9 mouse cellular contexts compared by ENCODE assay signal in the genomic region with DNA sequence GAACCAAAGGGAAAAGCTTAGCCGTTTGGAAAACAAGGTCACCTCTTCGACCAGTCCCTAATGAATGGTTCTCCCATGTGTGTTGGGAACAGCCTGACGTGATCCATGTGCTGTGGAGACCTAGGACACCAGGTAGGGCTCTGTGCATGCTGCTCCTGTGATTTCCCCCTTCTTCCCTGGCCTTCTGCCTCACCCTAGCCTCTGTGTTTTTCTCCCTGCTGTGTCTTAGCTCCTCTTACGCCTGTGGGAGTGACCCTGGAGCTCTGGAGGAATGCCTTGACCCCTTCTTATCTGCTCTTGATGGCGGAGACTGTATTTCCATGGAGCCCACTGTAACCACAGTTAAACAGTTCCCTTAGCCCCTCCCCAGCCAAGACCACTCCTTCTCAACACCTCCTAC. TPM values are rescaled to one million over a fixed set of nuclear protein-coding genes. Genes with fewer than 3 reads are reported as not detected.
DNase-seq lines count a peak whose midpoint lies in the region; ATAC-seq and TF ChIP-seq lines count a peak whose summit lies in the region.
"Had no signal": no experiment of that assay in that cellular context is flagged by ENCODE, and none has a peak within 500 bp of the region (broad histone marks: within the 10 kb centered on the region; RNA-seq: fewer than 3 reads in every experiment).

No protein-coding gene starts in this region.

- TF ChIP-seq CTCF in intestine, postnatal 0 days (IDR thresholded peaks at IDR 0.05; ENCODE audit: low read depth), result no peak

- no peaks in the 10 kb centered on the region for H3K27me3 ChIP-seq in forebrain, embryonic 11.5 days (ENCODE audit: control insufficient read depth, insufficient read depth, low read length)
- no peaks in the 10 kb centered on the region for H3K27me3 ChIP-seq in forebrain, embryonic 10.5 days (ENCODE audit: poor library complexity, severe bottlenecking)
- no peaks in the 10 kb centered on the region for H3K27me3 ChIP-seq in intestine, embryonic 14.5 days (replicated peaks; ENCODE audit: control insufficient read depth, insufficient read depth, low read length)
- no peaks in the 10 kb centered on the region for H3K27me3 ChIP-seq in intestine, postnatal 0 days (replicated peaks; ENCODE audit: control insufficient read depth, insufficient read depth, low read length)
- no peaks in the 10 kb centered on the region for H3K27me3 ChIP-seq in midbrain, embryonic 13.5 days
- H3K27me3 ChIP-seq in midbrain, embryonic 14.5 days (ENCODE audit: control insufficient read depth, insufficient read depth, low read length), result no peaks in the 10 kb centered on the region
- H3K27me3 ChIP-seq in neural tube, embryonic 13.5 days, result no peaks in the 10 kb centered on the region
- H3K27me3 ChIP-seq: limb, embryonic 15.5 days had no signal

- no peaks in the 10 kb centered on the region for H3K4me1 ChIP-seq in forebrain, embryonic 11.5 days (replicated peaks; ENCODE audit: control insufficient read depth, insufficient read depth, low read length)
- no peaks in the 10 kb centered on the region for H3K4me1 ChIP-seq in forebrain, embryonic 10.5 days
- 0 out of 2 replicates have a peak, but pooled peaks cover 4% of the 10 kb centered on the region for H3K4me1 ChIP-seq in intestine, embryonic 14.5 days (replicated peaks; ENCODE audit: control insufficient read depth, insufficient read depth, low read length)
- H3K4me1 ChIP-seq in intestine, postnatal 0 days (replicated peaks; ENCODE audit: control insufficient read depth, insufficient read depth, low read length), result no peaks in the 10 kb centered on the region
- no peaks in the 10 kb centered on the region for H3K4me1 ChIP-seq in midbrain, embryonic 13.5 days (replicated peaks)
- no peaks in the 10 kb centered on the region for H3K4me1 ChIP-seq in midbrain, embryonic 14.5 days (ENCODE audit: control insufficient read depth, insufficient read depth, low read length)
- H3K4me1 ChIP-seq in neural tube, embryonic 13.5 days (replicated peaks), result no peaks in the 10 kb centered on the region
- H3K4me1 ChIP-seq: limb, embryonic 15.5 days had no signal

- H3K27ac ChIP-seq in forebrain, embryonic 11.5 days (ENCODE audit: low read depth, low read length), result no peak overlapping the region
- no peak overlapping the region for H3K27ac ChIP-seq in forebrain, embryonic 10.5 days
- H3K27ac ChIP-seq in intestine, embryonic 14.5 days (ENCODE audit: low read depth), result no peak overlapping the region
- H3K27ac ChIP-seq in intestine, postnatal 0 days (ENCODE audit: low read depth, low read length), result no peak overlapping the region
- no peak overlapping the region for H3K27ac ChIP-seq in midbrain, embryonic 13.5 days
- no peak overlapping the region for H3K27ac ChIP-seq in midbrain, embryonic 14.5 days (replicated peaks; ENCODE audit: low read depth, low read length)
- H3K27ac ChIP-seq in neural tube, embryonic 13.5 days (replicated peaks), result no peak overlapping the region
- H3K27ac ChIP-seq: limb, embryonic 15.5 days had no signal

- no peak overlapping the region for H3K9ac ChIP-seq in forebrain, embryonic 11.5 days (ENCODE audit: low read length)
- H3K9ac ChIP-seq in intestine, embryonic 14.5 days (ENCODE audit: low read length), result no peak overlapping the region
- no peak overlapping the region for H3K9ac ChIP-seq in intestine, postnatal 0 days (ENCODE audit: low read depth, low read length)
- no peak overlapping the region for H3K9ac ChIP-seq in midbrain, embryonic 13.5 days (replicated peaks)
- H3K9ac ChIP-seq in midbrain, embryonic 14.5 days (replicated peaks; ENCODE audit: low read length), result no peak overlapping the region
- H3K9ac ChIP-seq in neural tube, embryonic 13.5 days, result no peak overlapping the region
- H3K9ac ChIP-seq: limb, embryonic 15.5 days had no signal

- no peak overlapping the region for H3K4me2 ChIP-seq in forebrain, embryonic 11.5 days (ENCODE audit: low read depth, low read length, severe bottlenecking)
- no peak overlapping the region for H3K4me2 ChIP-seq in intestine, embryonic 14.5 days (ENCODE audit: low read length)
- H3K4me2 ChIP-seq in intestine, postnatal 0 days (replicated peaks; ENCODE audit: low read depth), result no peak overlapping the region
- H3K4me2 ChIP-seq in midbrain, embryonic 13.5 days (replicated peaks), result no peak overlapping the region
- no peak overlapping the region for H3K4me2 ChIP-seq in midbrain, embryonic 14.5 days (ENCODE audit: low read length)
- no peak overlapping the region for H3K4me2 ChIP-seq in neural tube, embryonic 13.5 days
- H3K4me2 ChIP-seq: limb, embryonic 15.5 days had no signal

- DNase-seq in forebrain, embryonic 11.5 days (ENCODE audit: low spot score), result no peak
- no peak for DNase-seq in forebrain, embryonic 10.5 days (ENCODE audit: extremely low spot score, low spot score)
- DNase-seq in intestine, embryonic 14.5 days (ENCODE audit: low spot score), result no peak
- DNase-seq in midbrain, embryonic 14.5 days, result no peak
- DNase-seq in left cerebral cortex, adult 11 months (ENCODE audit: low spot score), result no peak

- peak; percentile 27; the same call in 1 of the 2 replicates for ATAC-seq in forebrain, embryonic 11.5 days (replicated peaks; ENCODE audit: low FRiP score)
- peak; percentile 27; the same call in 1 of the 2 replicates for ATAC-seq in intestine, embryonic 14.5 days (replicated peaks; ENCODE audit: low FRiP score, low TSS enrichment, low read depth)
- no peak for ATAC-seq in intestine, postnatal 0 days
- ATAC-seq in midbrain, embryonic 13.5 days, result peak; percentile 37
- ATAC-seq in midbrain, embryonic 14.5 days (ENCODE audit: low FRiP score, low TSS enrichment), result no peak
- peak; percentile 50 for ATAC-seq in neural tube, embryonic 13.5 days (ENCODE audit: low read depth)

- H3K4me3 ChIP-seq in forebrain, embryonic 11.5 days (ENCODE audit: low read depth, low read length), result no peak overlapping the region
- H3K4me3 ChIP-seq in forebrain, embryonic 10.5 days, result no peak overlapping the region
- no peak overlapping the region for H3K4me3 ChIP-seq in intestine, embryonic 14.5 days (ENCODE audit: low read depth, low read length)
- no peak overlapping the region for H3K4me3 ChIP-seq in intestine, postnatal 0 days (ENCODE audit: low read depth, low read length)
- H3K4me3 ChIP-seq in midbrain, embryonic 13.5 days (replicated peaks), result no peak overlapping the region
- no peak overlapping the region for H3K4me3 ChIP-seq in midbrain, embryonic 14.5 days (replicated peaks; ENCODE audit: low read depth, low read length)
- H3K4me3 ChIP-seq in neural tube, embryonic 13.5 days, result no peak overlapping the region
- H3K4me3 ChIP-seq: limb, embryonic 15.5 days had no signal

- H3K9me3 ChIP-seq in forebrain, embryonic 11.5 days (ENCODE audit: control insufficient read depth, low read length), result no peaks in the 10 kb centered on the region
- no peaks in the 10 kb centered on the region for H3K9me3 ChIP-seq in forebrain, embryonic 10.5 days
- H3K9me3 ChIP-seq in intestine, embryonic 14.5 days (ENCODE audit: control insufficient read depth, low read length), result no peaks in the 10 kb centered on the region
- no peaks in the 10 kb centered on the region for H3K9me3 ChIP-seq in intestine, postnatal 0 days (ENCODE audit: control insufficient read depth)
- no peaks in the 10 kb centered on the region for H3K9me3 ChIP-seq in midbrain, embryonic 13.5 days
- H3K9me3 ChIP-seq in midbrain, embryonic 14.5 days (ENCODE audit: control insufficient read depth, low read length), result no peaks in the 10 kb centered on the region
- no peaks in the 10 kb centered on the region for H3K9me3 ChIP-seq in neural tube, embryonic 13.5 days
- H3K9me3 ChIP-seq: limb, embryonic 15.5 days had no signal

- no peaks in the 10 kb centered on the region for H3K36me3 ChIP-seq in forebrain, embryonic 11.5 days (ENCODE audit: control insufficient read depth, insufficient read depth, low read length)
- no peaks in the 10 kb centered on the region for H3K36me3 ChIP-seq in forebrain, embryonic 10.5 days (replicated peaks)
- H3K36me3 ChIP-seq in intestine, embryonic 14.5 days (ENCODE audit: control insufficient read depth, insufficient read depth, low read length), result no peaks in the 10 kb centered on the region
- H3K36me3 ChIP-seq in intestine, postnatal 0 days (ENCODE audit: control insufficient read depth, insufficient read depth), result no peaks in the 10 kb centered on the region
- H3K36me3 ChIP-seq in midbrain, embryonic 13.5 days, result no peaks in the 10 kb centered on the region
- H3K36me3 ChIP-seq in midbrain, embryonic 14.5 days (ENCODE audit: control insufficient read depth, insufficient read depth, low read length), result no peaks in the 10 kb centered on the region
- H3K36me3 ChIP-seq in neural tube, embryonic 13.5 days, result no peaks in the 10 kb centered on the region
- H3K36me3 ChIP-seq: limb, embryonic 15.5 days had no signal

- 81% methylated on average over 5 of the region's 5 CpGs for WGBS in forebrain, embryonic 11.5 days
- 83% methylated on average over 5 of the region's 5 CpGs for WGBS in forebrain, embryonic 10.5 days
- 60% methylated on average over 5 of the region's 5 CpGs for WGBS in intestine, embryonic 14.5 days
- 59% methylated on average over 5 of the region's 5 CpGs for WGBS in intestine, postnatal 0 days
- WGBS in midbrain, embryonic 13.5 days, result 76% methylated on average over 5 of the region's 5 CpGs
- 86% methylated on average over 5 of the region's 5 CpGs for WGBS in midbrain, embryonic 14.5 days
- WGBS in neural tube, embryonic 13.5 days, result 73% methylated on average over 5 of the region's 5 CpGs

RNA-seq across cellular contexts. Expression of a gene that starts 31.8 kb away (rescaled TPM):
- polyA plus RNA-seq in forebrain, embryonic 11.5 days (2014; fragmentation: Nextera tagmentation; extraction: Ambion mirVana), result 0.12 and 0.21 TPM in 2 replicates
- polyA plus RNA-seq in forebrain, embryonic 10.5 days (2016; fragmentation: Nextera tagmentation; extraction: Ambion mirVana), result 0.05 and 0.06 TPM in 2 replicates
- polyA plus RNA-seq in intestine, embryonic 14.5 days (2014; fragmentation: Nextera tagmentation; extraction: Ambion mirVana), result 0.05 and 0.15 TPM in 2 replicates
- polyA plus RNA-seq in intestine, postnatal 0 days (2015; fragmentation: Nextera tagmentation; extraction: Ambion mirVana), result 0.10 and 0.16 TPM in 2 replicates
- 0.05 and 0.09 TPM in 2 replicates for polyA plus RNA-seq in midbrain, embryonic 13.5 days (2015; fragmentation: Nextera tagmentation; extraction: Ambion mirVana)
- polyA plus RNA-seq in midbrain, embryonic 14.5 days (2014; fragmentation: Nextera tagmentation; extraction: Ambion mirVana), result 0.07 TPM in 2 replicates
- 0.18 and 0.24 TPM in 2 replicates for polyA plus RNA-seq in neural tube, embryonic 13.5 days (2015; fragmentation: Nextera tagmentation; extraction: Ambion mirVana)

RNA-seq across cellular contexts. Expression of a gene that starts 31.8 kb away (rescaled TPM):
- 0.08 and 0.28 TPM in 2 replicates for polyA plus RNA-seq in forebrain, embryonic 11.5 days (2014; fragmentation: Nextera tagmentation; extraction: Ambion mirVana)
- polyA plus RNA-seq in forebrain, embryonic 10.5 days (2016; fragmentation: Nextera tagmentation; extraction: Ambion mirVana), result 0.04 and 0.10 TPM in 2 replicates
- 0.20 and 0.22 TPM in 2 replicates for polyA plus RNA-seq in intestine, embryonic 14.5 days (2014; fragmentation: Nextera tagmentation; extraction: Ambion mirVana)
- polyA plus RNA-seq in intestine, postnatal 0 days (2015; fragmentation: Nextera tagmentation; extraction: Ambion mirVana), result 0.41 and 0.42 TPM in 2 replicates
- polyA plus RNA-seq in midbrain, embryonic 13.5 days (2015; fragmentation: Nextera tagmentation; extraction: Ambion mirVana), result 0.09 and 0.14 TPM in 2 replicates
- 0.08 and 0.14 TPM in 2 replicates for polyA plus RNA-seq in midbrain, embryonic 14.5 days (2014; fragmentation: Nextera tagmentation; extraction: Ambion mirVana)
- polyA plus RNA-seq in neural tube, embryonic 13.5 days (2015; fragmentation: Nextera tagmentation; extraction: Ambion mirVana), result 0.25 and 0.27 TPM in 2 replicates

Comparison
In these comparisons a context has a peak if more than half of its experiments do, and no peak if none do; other contexts are left out.
1. ATAC-seq: peak in forebrain, embryonic 11.5 days (single experiment), intestine, embryonic 14.5 days (single experiment), midbrain, embryonic 13.5 days (single experiment) and neural tube, embryonic 13.5 days (single experiment); none in intestine, postnatal 0 days (single experiment) and midbrain, embryonic 14.5 days (single experiment).